Mouse (Mus musculus) embryonic facial prominence, embryonic 13.5 days (tissue): ENCODE measurements around the gene Rce1. TPM values are rescaled to one million over a fixed set of nuclear protein-coding genes. Genes with fewer than 3 reads are reported as not detected.

ENCODE experiments used
- ATAC-seq: fragments of 200-750 bp; cut with Nextera tagmentation; 2 replicates; pipeline ENCODE4 v1.8.0; 2017; ENCODE audit warnings: low read depth; ENCODE audit not compliant: insufficient number of reproducible peaks, insufficient read depth, low FRiP score, low TSS enrichment
- H3K27ac ChIP-seq: fragments of 300-500 bp; sonication (generic); 2 replicates; pipeline ENCODE4 v1.5.1; 2015; ENCODE audit warnings: moderate library complexity, mild to moderate bottlenecking, inconsistent platforms
- H3K27me3 ChIP-seq: fragments of 300-500 bp; sonication (generic); 2 replicates; pipeline ENCODE4 v1.6.1; 2015; ENCODE audit warnings: mild to moderate bottlenecking, inconsistent platforms
- H3K36me3 ChIP-seq: fragments of 300-500 bp; sonication (generic); 2 replicates; pipeline ENCODE4 v1.6.1; 2015; ENCODE audit warnings: mild to moderate bottlenecking, inconsistent platforms
- H3K4me1 ChIP-seq: fragments of 300-500 bp; sonication (generic); 2 replicates; pipeline ENCODE4 v1.6.1; 2015; ENCODE audit warnings: inconsistent platforms
- H3K4me2 ChIP-seq: fragments of 300-500 bp; sonication (generic); 2 replicates; pipeline ENCODE4 v1.6.1; 2015; ENCODE audit warnings: moderate library complexity, mild to moderate bottlenecking, inconsistent platforms
- H3K4me3 ChIP-seq: fragments of 300-500 bp; sonication (generic); 2 replicates; pipeline ENCODE4 v1.5.1; 2015; ENCODE audit warnings: mild to moderate bottlenecking, inconsistent platforms
- H3K9ac ChIP-seq: fragments of 300-500 bp; sonication (generic); 2 replicates; pipeline ENCODE4 v1.6.1; 2015; ENCODE audit warnings: mild to moderate bottlenecking, inconsistent platforms
- H3K9me3 ChIP-seq: fragments of 300-500 bp; sonication (generic); 2 replicates; pipeline ENCODE4 v1.6.1; 2016; ENCODE audit warnings: inconsistent platforms
- WGBS: fragments of 180-500 bp; shearing (Covaris S2); methylation state at CpG from one replicate; pipeline ENCODE4 v1.1.7; 2015; ENCODE audit warnings: mixed read lengths; 5-methylcytosine and 5-hydroxymethylcytosine counted together
- polyA plus RNA-seq: library from polyadenylated mRNA; unstranded; fragments of >200 nt; fragmentation: Nextera tagmentation; extraction: Ambion mirVana; gene quantifications from 2 replicates; pipeline ENCODE4 v1.2.1, GENCODE M21; 2015

Gene Rce1
- polyA plus RNA-seq, 1 experiment from 2014 or later, result 66.6 TPM

DNA sequence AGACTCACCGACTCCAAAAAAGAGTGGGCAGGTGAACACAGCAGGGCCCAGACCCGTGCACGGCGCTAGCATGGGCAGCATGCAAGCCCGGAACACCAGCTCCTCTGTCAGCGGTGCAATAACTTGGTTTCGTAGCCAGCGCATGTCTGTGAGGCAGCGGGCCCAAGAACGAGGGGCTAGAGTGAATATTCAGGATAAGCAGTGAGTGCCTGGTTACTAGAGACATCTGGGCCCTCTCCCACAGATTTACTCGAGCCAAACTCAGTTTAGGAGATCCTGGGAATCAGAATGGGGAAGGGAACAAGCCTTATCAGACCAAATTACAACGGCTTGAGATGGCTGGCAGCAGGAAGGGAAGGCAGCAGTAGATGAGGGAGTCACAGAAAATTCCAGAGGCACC, 1.4 kb downstream of the Rce1 start:
- Histone ChIP-seq H3K9me3 (no peaks in the 10 kb centered on the region), H3K4me1 (peaks cover 31% of the 10 kb centered on the region), H3K4me3 (peak overlapping the region; percentile 96; the same call in 1 of the 2 replicates), H3K27me3 (no peaks in the 10 kb centered on the region), H3K9ac (no peak overlapping the region; the same call in 1 of the 2 replicates), H3K4me2 (no peak overlapping the region), H3K27ac (no peak overlapping the region), H3K36me3 (peaks cover 47% of the 10 kb centered on the region)
- WGBS, result 90% methylated on average over 12 of the region's 12 CpGs
- no peak for ATAC-seq

DNA sequence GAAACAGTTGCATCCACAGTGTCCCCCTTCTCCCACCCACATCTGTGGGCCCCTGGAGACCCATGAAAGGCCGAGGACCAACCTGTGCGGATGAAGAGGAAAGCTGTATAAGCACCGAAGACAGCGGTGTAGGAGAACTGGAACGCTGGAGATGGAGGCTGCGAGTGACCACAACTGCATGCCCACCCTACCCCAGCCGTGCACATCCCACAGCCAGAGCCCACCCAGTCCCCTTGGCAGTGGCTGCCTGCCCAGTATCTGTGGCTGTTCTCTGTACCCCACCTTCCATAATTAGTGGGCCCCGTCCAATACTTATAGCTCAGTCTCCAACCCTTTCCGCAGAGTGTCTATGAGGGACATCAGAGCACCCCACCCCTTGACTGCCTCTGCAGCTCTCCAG, 2.0 kb downstream of the Rce1 start:
- Histone ChIP-seq H3K27ac (no peak overlapping the region), H3K4me1 (peaks cover 29% of the 10 kb centered on the region), H3K27me3 (no peaks in the 10 kb centered on the region), H3K4me2 (no peak overlapping the region), H3K4me3 (no peak overlapping the region), H3K9ac (no peak overlapping the region), H3K9me3 (no peaks in the 10 kb centered on the region), H3K36me3 (peaks cover 47% of the 10 kb centered on the region)
- ATAC-seq, result no peak
- WGBS, result 91% methylated on average over 9 of the region's 9 CpGs

DNA sequence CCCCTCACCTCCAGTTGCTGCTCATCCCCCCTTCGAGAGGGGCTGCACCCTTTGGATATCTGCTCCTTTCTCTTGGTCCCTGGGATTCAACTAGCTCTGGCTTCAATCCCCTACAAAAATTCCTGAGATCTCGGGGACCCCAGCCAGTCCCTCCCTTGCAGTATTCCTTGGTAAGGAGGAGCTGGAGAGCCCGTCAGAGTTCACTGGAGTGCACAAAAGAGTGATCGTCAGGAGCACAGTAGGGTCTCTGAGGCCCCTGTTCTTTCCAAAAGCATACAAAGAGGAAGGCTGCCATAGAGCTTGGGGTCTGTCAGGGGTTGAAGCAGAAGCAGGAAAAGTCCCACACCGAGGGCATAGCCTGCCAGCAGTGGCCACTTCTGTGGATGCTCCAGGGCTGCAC, 2.7 kb downstream of the Rce1 start:
- H3K4me3 ChIP-seq, result no peak overlapping the region
- H3K27me3 ChIP-seq, result no peaks in the 10 kb centered on the region
- WGBS, result 87% methylated on average over 5 of the region's 5 CpGs
- no peak overlapping the region for H3K27ac ChIP-seq
- no peak overlapping the region for H3K4me2 ChIP-seq
- peaks cover 47% of the 10 kb centered on the region for H3K36me3 ChIP-seq
- no peak overlapping the region for H3K9ac ChIP-seq
- ATAC-seq, result no peak
- H3K4me1 ChIP-seq, result peaks cover 26% of the 10 kb centered on the region
- no peaks in the 10 kb centered on the region for H3K9me3 ChIP-seq

DNA sequence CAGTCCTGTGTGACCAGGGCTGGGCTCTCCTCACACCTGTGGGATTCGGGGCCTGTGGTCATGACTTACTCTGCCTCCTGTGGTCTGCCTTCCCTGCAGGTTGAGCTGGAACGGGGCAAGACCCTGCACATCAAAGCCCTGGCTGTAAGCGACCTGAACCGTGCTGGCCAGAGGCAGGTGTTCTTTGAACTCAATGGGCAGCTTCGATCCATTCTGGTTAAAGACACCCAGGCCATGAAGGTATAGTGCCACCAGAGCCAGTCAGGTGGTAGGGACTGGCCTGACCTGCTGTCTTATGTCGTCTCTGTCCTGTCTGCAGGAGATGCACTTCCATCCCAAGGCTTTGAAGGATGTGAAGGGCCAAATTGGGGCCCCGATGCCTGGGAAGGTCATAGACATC, 4.7 kb downstream of the Rce1 start:
- Histone ChIP-seq H3K9ac (no peak overlapping the region), H3K4me3 (no peak overlapping the region), H3K36me3 (peaks cover 47% of the 10 kb centered on the region), H3K27me3 (no peaks in the 10 kb centered on the region), H3K4me2 (no peak overlapping the region), H3K4me1 (peaks cover 19% of the 10 kb centered on the region), H3K27ac (no peak overlapping the region), H3K9me3 (no peaks in the 10 kb centered on the region)
- ATAC-seq, result no peak
- 88% methylated on average over 7 of the region's 7 CpGs for WGBS

DNA sequence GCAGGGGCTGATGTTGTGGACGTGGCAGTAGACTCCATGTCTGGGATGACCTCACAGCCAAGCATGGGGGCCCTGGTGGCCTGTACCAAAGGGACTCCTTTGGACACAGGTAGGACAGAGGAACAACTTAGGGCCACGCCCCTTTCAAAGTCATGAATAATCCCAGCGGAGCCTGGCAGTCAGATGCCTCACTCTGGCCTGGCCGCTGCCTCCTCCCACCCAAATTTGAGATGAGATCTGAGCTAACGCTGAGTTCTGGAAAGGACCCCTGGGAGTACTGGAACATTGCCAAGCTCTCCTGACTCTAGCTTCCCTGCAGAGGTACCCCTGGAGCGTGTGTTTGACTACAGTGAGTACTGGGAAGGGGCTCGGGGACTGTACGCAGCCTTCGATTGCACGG, 6.0 kb downstream of the Rce1 start:
- Histone ChIP-seq H3K9ac (0 out of 2 replicates have a peak overlapping the region, but pooled peaks have one; percentile 36), H3K36me3 (peaks cover 47% of the 10 kb centered on the region)
- no peak for ATAC-seq

DNA sequence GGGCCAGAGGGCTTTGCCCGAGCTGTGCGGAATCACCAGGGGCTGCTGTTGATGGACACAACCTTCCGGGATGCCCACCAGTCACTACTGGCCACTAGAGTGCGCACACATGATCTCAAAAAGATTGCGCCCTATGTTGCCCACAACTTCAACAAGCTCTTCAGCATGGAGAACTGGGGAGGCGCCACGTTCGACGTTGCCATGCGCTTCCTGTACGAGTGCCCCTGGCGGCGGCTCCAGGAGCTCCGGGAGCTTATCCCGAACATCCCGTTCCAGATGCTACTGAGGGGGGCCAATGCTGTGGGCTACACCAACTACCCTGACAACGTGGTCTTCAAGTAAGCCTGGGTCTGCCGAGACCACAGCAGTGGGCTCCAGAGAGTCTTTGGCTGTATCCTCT, 7.3 kb downstream of the Rce1 start:
- no peak overlapping the region for H3K4me2 ChIP-seq
- H3K9ac ChIP-seq, result no peak overlapping the region
- peaks cover 47% of the 10 kb centered on the region for H3K36me3 ChIP-seq
- no peaks in the 10 kb centered on the region for H3K9me3 ChIP-seq
- no peaks in the 10 kb centered on the region for H3K27me3 ChIP-seq
- no peak for ATAC-seq
- 33% methylated on average over 18 of the region's 18 CpGs for WGBS
- no peak overlapping the region for H3K4me3 ChIP-seq
- peaks cover 26% of the 10 kb centered on the region for H3K4me1 ChIP-seq
- no peak overlapping the region for H3K27ac ChIP-seq

More for the DNA sequence above, 6.0 kb downstream of the Rce1 start:
- Histone ChIP-seq H3K27me3 (no peaks in the 10 kb centered on the region), H3K27ac (no peak overlapping the region), H3K4me3 (no peak overlapping the region), H3K4me1 (peaks cover 16% of the 10 kb centered on the region), H3K9me3 (no peaks in the 10 kb centered on the region), H3K4me2 (no peak overlapping the region)
- WGBS, result 72% methylated on average over 10 of the region's 10 CpGs

DNA sequence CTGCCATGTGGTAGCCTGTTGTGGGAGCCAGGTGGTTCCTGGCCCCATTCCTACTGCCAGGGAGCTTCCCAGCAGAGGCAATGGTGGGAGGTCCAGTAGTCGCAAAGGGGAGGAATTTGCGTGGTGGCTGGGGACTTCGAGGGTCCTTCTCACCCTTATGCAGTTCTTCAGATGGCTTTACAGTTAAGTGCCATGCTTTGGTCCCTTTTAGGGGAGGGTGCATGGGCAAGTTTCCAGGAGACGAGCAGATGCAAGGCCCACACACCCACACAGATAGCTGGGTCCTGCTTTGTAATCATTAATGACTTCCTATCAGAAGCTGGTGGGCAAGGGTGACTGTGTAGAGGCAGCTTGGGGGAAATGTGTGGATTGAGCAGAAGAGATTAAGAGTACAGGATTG, 8.9 kb downstream of the Rce1 start:
- ATAC-seq, result no peak
- no peaks in the 10 kb centered on the region for H3K9me3 ChIP-seq
- 38% methylated on average over 4 of the region's 4 CpGs for WGBS
- H3K4me1 ChIP-seq, result peaks cover 38% of the 10 kb centered on the region
- peaks cover 47% of the 10 kb centered on the region for H3K36me3 ChIP-seq
- H3K27ac ChIP-seq, result peak overlapping the region; percentile 93
- H3K4me3 ChIP-seq, result 0 out of 2 replicates have a peak overlapping the region, but pooled peaks have one; percentile 93
- H3K4me2 ChIP-seq, result peak overlapping the region; percentile 79
- H3K9ac ChIP-seq, result no peak overlapping the region
- H3K27me3 ChIP-seq, result no peaks in the 10 kb centered on the region

DNA sequence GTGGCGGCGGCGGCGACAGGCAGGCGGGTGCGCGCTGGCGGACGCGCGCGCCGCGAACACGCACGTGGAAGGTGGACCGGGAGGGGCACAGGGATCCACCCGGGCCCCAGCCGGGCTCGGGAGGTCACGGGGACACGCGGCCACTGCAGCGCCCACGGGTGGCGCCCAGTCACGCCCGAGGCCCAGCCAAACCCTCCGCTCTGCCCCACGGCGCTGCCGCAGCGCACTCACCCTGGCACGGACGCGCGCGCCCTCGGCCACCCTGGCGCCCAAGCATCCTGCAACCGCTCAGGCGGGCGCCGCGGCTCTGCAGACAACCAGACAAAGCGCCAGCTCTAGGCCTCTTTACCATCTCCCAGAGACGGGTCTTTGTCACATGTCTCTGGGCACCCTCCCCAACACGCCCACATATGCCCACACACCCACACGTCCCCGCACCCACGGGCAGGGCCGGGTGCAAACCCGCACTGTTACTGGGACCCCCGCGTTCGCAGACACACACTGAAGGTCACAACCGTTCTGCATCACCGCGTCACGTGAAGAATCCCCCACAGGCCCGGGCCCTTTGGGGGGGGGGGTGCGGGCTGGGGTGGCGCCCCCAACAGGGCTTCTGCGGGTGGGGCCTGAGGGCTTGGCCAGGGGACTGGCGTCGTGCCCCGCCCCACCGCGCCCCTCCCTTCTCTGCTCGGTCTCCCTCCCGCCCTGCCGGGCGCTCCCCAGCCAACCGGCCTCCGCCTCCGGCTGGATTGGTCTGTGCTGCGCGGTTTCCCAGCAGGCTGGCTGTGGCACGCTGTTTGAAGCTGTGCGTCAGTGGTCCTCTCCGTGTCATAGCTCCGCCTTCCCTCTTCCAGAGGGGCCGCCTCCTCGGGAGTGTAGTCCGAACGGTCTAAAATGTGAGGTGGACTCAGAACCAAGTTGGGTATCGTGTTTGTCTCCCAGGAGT, 10.0 kb downstream of the Rce1 start, which contains the start of gene Lrfn4:
TSS of gene Lrfn4 (minus strand) at position 517 of the 943 bp plus-strand sequence.
- Histone ChIP-seq H3K4me1 (peaks cover 38% of the 10 kb centered on the region), H3K4me3 (peak within 1 kb of the TSS; percentile 93), H3K27me3 (no peaks in the 10 kb centered on the region), H3K36me3 (peaks cover 45% of the 10 kb centered on the region), H3K27ac (peak within 1 kb of the TSS; percentile 93), H3K9ac (peak within 1 kb of the TSS; percentile 96), H3K9me3 (no peaks in the 10 kb centered on the region), H3K4me2 (peak within 1 kb of the TSS; percentile 79)
- peak; percentile 88 for ATAC-seq
- WGBS, result under 1% methylated on average over 79 of the region's 87 CpGs

DNA sequence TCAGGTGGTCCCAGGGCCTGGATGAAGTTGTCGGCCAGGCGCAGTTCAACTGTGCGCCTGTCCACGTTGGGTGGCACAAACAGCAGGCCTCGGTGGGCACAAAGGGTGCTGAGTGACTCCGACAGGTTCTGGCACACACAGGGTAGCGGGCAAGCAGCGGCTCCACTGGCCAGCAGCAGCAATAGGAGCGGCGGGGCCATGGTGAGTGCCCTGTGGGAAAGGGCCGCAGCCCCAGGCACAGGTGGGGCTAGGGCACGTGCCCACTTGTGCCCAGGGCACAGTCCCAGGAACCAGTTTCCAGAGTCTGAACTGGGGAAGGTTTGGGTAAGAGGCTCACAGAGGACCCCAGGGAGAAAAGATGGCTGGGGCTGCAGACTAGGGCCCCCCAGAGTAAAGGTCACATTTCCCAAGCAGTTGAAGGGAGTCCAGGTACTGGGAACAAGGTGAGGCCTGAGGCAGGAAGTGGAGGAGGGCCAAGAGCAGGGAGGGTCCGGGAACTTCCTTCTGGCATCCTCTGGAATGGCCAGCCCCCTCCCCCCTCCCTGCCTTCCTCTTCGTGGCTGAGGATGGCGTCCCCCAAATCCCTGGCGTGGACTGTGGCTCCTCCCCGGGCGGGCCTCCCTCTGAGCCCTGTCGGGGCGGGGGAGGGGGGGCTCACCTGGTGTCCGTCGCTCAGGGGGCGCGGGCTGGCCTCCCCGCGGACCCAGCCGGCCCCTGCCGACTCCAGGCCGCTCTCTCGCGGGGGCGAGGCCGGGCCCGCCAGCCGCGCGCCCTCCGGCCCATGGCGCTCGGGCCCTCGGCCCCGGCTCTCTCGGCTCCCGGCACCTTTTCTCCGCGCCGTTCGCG, 10.9 kb downstream of the Rce1 start:
- H3K9ac ChIP-seq, result peak overlapping the region; percentile 96
- peaks cover 36% of the 10 kb centered on the region for H3K36me3 ChIP-seq
- peak overlapping the region; percentile 93 for H3K4me3 ChIP-seq
- WGBS, result 25% methylated on average over 31 of the region's 49 CpGs
- peak overlapping the region; percentile 93 for H3K27ac ChIP-seq
- H3K9me3 ChIP-seq, result no peaks in the 10 kb centered on the region
- peaks cover 38% of the 10 kb centered on the region for H3K4me1 ChIP-seq
- no peaks in the 10 kb centered on the region for H3K27me3 ChIP-seq
- H3K4me2 ChIP-seq, result peak overlapping the region; percentile 79
- ATAC-seq, result no peak

DNA sequence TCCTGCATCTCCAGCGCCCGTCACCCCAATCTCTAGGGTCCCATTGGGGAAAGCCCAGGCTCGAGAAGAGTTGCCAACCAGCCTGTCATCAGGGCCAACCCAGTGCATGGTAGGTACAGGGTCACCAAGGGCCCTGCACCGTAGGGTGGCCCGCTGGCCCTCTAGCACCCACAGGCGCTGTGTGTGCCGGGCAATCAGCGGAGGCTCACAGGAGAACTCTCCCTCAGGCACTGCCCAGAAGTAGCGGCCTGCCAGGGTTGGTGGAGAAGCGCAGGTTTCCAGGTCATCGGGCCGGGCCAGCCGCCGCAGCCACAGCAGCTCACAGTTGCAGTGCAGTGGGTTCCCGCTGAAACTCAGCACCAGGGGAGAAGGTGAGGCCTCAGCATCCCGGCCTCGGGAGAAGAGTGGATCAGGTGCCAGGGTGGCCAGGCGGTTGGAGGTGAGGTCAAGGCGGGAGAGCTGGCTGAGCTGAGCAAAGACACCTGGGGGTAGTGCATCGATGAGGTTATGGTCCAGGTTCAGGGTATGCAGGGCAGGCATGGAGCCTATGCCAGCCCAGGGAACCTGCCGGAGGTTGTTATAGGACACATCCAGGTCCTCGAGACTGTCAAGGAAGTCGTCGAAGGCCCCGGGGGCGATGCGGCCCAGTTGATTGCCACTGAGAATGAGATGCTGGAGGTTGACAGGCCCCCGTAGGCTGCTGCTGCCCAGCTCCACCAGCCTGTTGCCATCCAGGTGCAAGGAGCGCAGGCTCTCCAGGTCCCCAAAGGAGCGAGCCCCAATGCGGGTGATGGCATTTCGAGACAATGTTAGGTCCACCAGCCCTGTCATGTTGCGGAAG, 11.8 kb downstream of the Rce1 start:
- Histone ChIP-seq H3K27me3 (no peaks in the 10 kb centered on the region), H3K27ac (no peak overlapping the region; the same call in 1 of the 2 replicates), H3K4me2 (peak overlapping the region; percentile 79), H3K9me3 (no peaks in the 10 kb centered on the region), H3K36me3 (peaks cover 34% of the 10 kb centered on the region), H3K9ac (peak overlapping the region; percentile 96), H3K4me3 (peak overlapping the region; percentile 93), H3K4me1 (peaks cover 38% of the 10 kb centered on the region)
- 82% methylated on average over 33 of the region's 33 CpGs for WGBS
- ATAC-seq, result no peak
